Mouse (Mus musculus) forebrain, embryonic 15.5 days (tissue): ENCODE results near the gene Smim8. TPM values are rescaled to one million over a fixed set of nuclear protein-coding genes. Genes with fewer than 3 reads are reported as not detected.
A peak's percentile ranks its signal among the peaks of the same experiment; 100 is the strongest.
"Not testable (repeated sequence)": the region's sequence is repeated elsewhere in the genome, so short reads cannot be mapped to it uniquely, and the experiment has no call there.

Source experiments
- ATAC-seq: fragments of 200-750 bp; cut with Nextera tagmentation; replicated peaks from 2 replicates; pipeline ENCODE4 v1.8.0; 2017; ENCODE audit warnings: mild to moderate bottlenecking, moderate TSS enrichment, moderate library complexity
- H3K27ac ChIP-seq: fragments of 300-500 bp; sonication (generic); replicated peaks from 2 replicates; pipeline ENCODE4 v1.5.1; 2015; ENCODE audit warnings: mild to moderate bottlenecking, inconsistent platforms
- H3K27me3 ChIP-seq: fragments of 300-500 bp; sonication (generic); 2 replicates; pipeline ENCODE4 v1.6.1; 2015; ENCODE audit warnings: inconsistent platforms
- H3K36me3 ChIP-seq: fragments of 300-500 bp; sonication (generic); 2 replicates; pipeline ENCODE4 v1.6.1; 2015; ENCODE audit warnings: mild to moderate bottlenecking, inconsistent platforms
- H3K4me1 ChIP-seq: fragments of 300-500 bp; sonication (generic); 2 replicates; pipeline ENCODE4 v1.6.1; 2015; ENCODE audit warnings: inconsistent platforms
- H3K4me2 ChIP-seq: fragments of 300-500 bp; sonication (generic); replicated peaks from 2 replicates; pipeline ENCODE4 v1.6.1; 2015; ENCODE audit warnings: mild to moderate bottlenecking, inconsistent platforms
- H3K4me3 ChIP-seq: fragments of 300-500 bp; sonication (generic); 2 replicates; pipeline ENCODE4 v1.5.1; 2015; ENCODE audit warnings: mild to moderate bottlenecking, inconsistent platforms
- H3K9ac ChIP-seq: fragments of 300-500 bp; sonication (generic); replicated peaks from 2 replicates; pipeline ENCODE4 v1.6.1; 2015; ENCODE audit warnings: mild to moderate bottlenecking, inconsistent platforms
- H3K9me3 ChIP-seq: fragments of 300-500 bp; sonication (generic); 2 replicates; pipeline ENCODE4 v1.6.1; 2016; ENCODE audit warnings: inconsistent platforms
- WGBS: fragments of 180-500 bp; shearing (Covaris S2); methylation state at CpG from one replicate; pipeline ENCODE4 v1.1.7; 2015; ENCODE audit warnings: mixed read lengths; 5-methylcytosine and 5-hydroxymethylcytosine counted together
- polyA plus RNA-seq: library from polyadenylated mRNA; unstranded; fragments of >200 nt; fragmentation: Nextera tagmentation; extraction: Ambion mirVana; gene quantifications from 2 replicates; pipeline ENCODE4 v1.2.1, GENCODE M21; 2015

Smim8 gene
- polyA plus RNA-seq, 1 experiment from 2014 or later, result 48.5 TPM

DNA sequence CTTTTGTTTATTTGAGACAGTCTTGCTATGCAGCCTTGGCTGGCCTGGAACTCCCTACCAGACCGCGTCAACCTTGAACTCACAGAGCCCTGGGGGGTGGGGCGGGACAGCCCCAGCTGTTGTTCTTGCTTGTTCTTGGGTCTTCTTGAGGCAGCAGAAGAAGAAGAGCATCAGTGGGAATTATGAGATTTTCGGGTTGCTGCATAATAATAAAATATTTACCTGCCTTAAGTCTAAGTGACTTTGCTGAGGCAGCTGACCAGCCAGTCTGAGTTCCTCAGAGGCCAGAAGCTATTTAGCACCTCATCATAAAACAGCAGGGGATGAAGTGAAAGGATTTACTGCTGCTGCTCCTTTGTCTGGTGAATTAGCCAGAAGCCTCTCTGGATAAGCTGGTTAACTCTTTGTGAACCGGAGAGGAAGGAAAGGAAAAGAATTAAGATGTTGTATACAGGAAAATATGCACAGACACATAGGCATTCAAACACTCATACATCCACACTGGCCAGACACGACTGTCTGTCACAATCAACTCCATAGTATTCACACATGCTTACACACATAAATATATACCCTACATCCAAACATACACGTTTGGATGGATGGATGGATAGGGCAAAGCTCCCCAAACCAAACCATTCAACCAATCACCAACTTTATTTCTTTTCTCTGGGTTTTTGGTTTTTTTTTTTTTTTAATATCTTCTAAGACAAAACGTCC is 6.4 kb downstream of the Smim8 start:
- Histone ChIP-seq H3K27ac (no peak overlapping the region), H3K4me3 (no peak overlapping the region), H3K9me3 (no peaks in the 10 kb centered on the region), H3K36me3 (peaks cover 10% of the 10 kb centered on the region), H3K4me1 (0 out of 2 replicates have a peak, but pooled peaks cover 6% of the 10 kb centered on the region), H3K27me3 (0 out of 2 replicates have a peak, but pooled peaks cover 3% of the 10 kb centered on the region), H3K4me2 (no peak overlapping the region), H3K9ac (no peak overlapping the region)
- 11% methylated on average over 8 of the region's 8 CpGs for WGBS
- ATAC-seq, result no peak

DNA sequence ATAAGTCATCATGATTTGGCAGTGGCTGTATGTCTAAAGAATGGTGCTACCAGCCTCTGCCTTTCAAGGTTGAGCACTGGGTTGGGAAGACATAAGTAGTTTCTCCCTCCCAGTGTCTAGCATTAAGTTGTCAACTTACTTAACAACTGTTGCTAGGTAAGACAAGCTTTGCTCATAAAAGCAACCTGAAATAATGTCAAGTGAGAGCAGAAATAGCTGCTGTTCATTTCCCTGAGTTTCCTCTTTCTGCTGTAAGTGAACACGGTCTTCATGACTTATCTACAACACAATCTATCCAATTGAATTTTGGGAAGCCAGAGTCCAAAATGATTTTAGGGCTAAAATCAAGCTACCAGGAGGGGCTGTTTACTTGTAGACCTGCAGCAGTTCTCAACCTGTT is 22.1 kb downstream of the Smim8 start, which contains the start of gene Gm136:
Gene Gm136 (minus strand): TSS at position 101 of the 400 bp plus-strand sequence.
- no peak within 1 kb of the TSS for H3K4me2 ChIP-seq
- H3K4me3 ChIP-seq, result no peak within 1 kb of the TSS
- no peak within 1 kb of the TSS for H3K27ac ChIP-seq
- ATAC-seq, result no peak
- H3K9ac ChIP-seq, result no peak within 1 kb of the TSS
- H3K36me3 ChIP-seq, result no peaks in the 10 kb centered on the region
- H3K4me1 ChIP-seq, result no peaks in the 10 kb centered on the region
- H3K27me3 ChIP-seq, result no peaks in the 10 kb centered on the region
- WGBS, result 86% methylated on average over 1 of the region's 1 CpGs
- no peaks in the 10 kb centered on the region for H3K9me3 ChIP-seq

GRCm38 (mm10) chr4:34749236-34749635 is 29.0 kb downstream of the Smim8 start:
- Histone ChIP-seq H3K4me1 (no peaks in the 10 kb centered on the region), H3K9me3 (no peaks in the 10 kb centered on the region), H3K4me3 (no peak overlapping the region), H3K9ac (no peak overlapping the region), H3K27me3 (no peaks in the 10 kb centered on the region), H3K27ac (no peak overlapping the region), H3K36me3 (no peaks in the 10 kb centered on the region), H3K4me2 (no peak overlapping the region)
- 59% methylated on average over 6 of the region's 6 CpGs for WGBS
- no peak for ATAC-seq

DNA sequence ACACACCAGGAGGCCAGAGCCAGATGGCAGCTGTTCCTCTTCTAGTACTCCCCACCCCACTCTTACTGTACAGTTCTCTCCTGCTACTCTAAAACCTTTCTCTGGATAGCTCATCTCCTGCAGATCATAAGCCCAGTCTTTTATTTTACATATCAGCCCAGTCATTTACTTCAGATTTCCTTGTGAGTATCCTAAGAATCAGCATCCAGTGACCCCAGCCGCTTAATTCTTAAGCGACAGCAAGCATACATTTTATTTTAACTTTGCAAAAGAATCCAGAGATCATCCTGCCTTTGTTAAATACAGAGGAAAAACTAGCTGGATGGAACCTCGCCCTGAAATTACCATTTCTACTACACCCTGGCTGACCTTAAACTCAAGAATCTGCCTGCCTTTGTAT is 43.8 kb downstream of the Smim8 start:
- Histone ChIP-seq H3K4me3 (no peak overlapping the region), H3K27me3 (no peaks in the 10 kb centered on the region), H3K36me3 (no peaks in the 10 kb centered on the region), H3K27ac (no peak overlapping the region), H3K9ac (no peak overlapping the region), H3K9me3 (no peaks in the 10 kb centered on the region), H3K4me2 (no peak overlapping the region), H3K4me1 (0 out of 2 replicates have a peak, but pooled peaks cover 7% of the 10 kb centered on the region)
- WGBS, result 86% methylated on average over 3 of the region's 3 CpGs
- ATAC-seq, result no peak

DNA sequence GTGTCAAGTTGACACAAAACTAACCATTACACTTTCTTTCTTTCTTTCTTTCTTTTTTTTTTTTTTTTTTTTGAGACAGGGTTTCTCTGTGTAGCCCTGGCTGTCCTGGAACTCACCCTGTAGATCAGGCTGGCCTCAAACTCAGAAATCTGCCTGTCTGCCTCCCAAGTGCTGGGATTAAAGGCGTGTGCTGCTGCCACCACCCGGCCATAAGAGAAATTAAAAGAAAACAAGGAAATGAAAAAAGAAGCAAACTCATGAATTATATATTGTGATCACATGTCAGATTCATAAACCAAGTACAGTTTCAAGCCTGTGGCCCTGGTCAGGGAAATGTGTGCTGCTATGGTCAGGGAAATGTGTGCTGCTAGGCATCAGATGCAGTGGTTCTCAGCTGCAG is 44.8 kb downstream of the Smim8 start:
- 27% methylated on average over 2 of the region's 2 CpGs for WGBS
- H3K27me3 ChIP-seq, H3K9ac ChIP-seq, ATAC-seq, H3K4me1 ChIP-seq, H3K36me3 ChIP-seq, H3K4me3 ChIP-seq, H3K27ac ChIP-seq, H3K4me2 ChIP-seq, H3K9me3 ChIP-seq: not testable (repeated sequence)

- H3K27me3 ChIP-seq, result no peaks in the 10 kb centered on the region
- H3K36me3 ChIP-seq, result no peaks in the 10 kb centered on the region
- H3K9ac ChIP-seq, result peak within 1 kb of the TSS; percentile 41
- H3K27ac ChIP-seq, result no peak within 1 kb of the TSS
- peak within 1 kb of the TSS; percentile 78 for H3K4me2 ChIP-seq
- H3K4me3 ChIP-seq, result peak within 1 kb of the TSS; percentile 47
- whole genome bisulfite sequencing, result under 1% methylated on average over 38 of the region's 38 CpGs
- 0 out of 2 replicates have a peak, but pooled peaks cover 7% of the 10 kb centered on the region for H3K4me1 ChIP-seq
- H3K9me3 ChIP-seq, result no peaks in the 10 kb centered on the region
- peak; percentile 96 for ATAC-seq
Observed at GRCm38 (mm10) chr4:34729851-34730341, 48.3 kb downstream of the Smim8 start, which contains the start of gene Cfap206. Gene Cfap206, minus strand, starts transcription at chr4:34730206.

DNA sequence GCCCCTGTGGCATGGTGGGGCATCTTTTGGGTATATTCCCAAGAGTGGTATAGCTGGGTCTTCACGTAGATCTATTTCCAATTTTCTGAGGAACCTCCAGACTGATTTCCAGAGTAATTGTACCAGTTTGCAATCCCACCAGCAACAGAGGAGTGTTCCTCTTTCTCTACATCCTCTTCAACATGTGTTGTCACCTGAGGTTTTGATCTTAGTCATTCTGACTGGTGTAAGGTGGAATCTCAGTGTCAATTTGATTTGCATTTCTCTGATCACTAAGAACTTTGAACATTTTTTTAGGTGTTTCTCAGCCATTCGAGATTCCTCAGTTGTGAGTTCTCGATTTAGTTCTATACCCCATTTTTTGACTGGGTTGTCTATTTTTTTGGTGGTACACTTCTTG is 52.5 kb downstream of the Smim8 start:
- ATAC-seq, H3K27ac ChIP-seq, H3K4me2 ChIP-seq, H3K4me1 ChIP-seq, H3K36me3 ChIP-seq, H3K9ac ChIP-seq, H3K27me3 ChIP-seq, H3K9me3 ChIP-seq, H3K4me3 ChIP-seq: not testable (repeated sequence)
- 88% methylated on average over 3 of the region's 3 CpGs for WGBS

DNA sequence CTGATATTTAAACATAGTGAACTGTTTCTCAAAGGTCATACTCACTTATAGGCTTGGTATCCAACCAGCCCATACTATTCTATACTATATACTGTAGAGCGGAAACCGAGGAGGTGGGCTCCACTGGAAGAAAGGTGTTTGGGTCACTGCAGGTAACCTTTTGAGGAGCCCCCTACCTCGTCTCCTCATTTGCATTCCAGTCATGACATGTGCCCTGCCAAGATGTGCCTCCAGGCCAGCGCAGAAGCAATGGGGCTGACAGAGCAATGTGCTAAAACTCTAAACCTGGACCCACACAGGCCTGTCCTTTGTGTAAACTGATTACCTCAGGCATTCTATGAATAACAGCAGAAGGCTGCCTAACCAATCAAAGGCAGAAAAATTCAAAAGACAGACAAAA is 53.9 kb downstream of the Smim8 start:
- Histone ChIP-seq H3K9me3 (no peaks in the 10 kb centered on the region), H3K27ac (no peak overlapping the region), H3K27me3 (no peaks in the 10 kb centered on the region), H3K4me2 (no peak overlapping the region), H3K9ac (no peak overlapping the region), H3K4me1 (no peaks in the 10 kb centered on the region), H3K36me3 (no peaks in the 10 kb centered on the region), H3K4me3 (no peak overlapping the region)
- no peak for ATAC-seq
- 55% methylated on average over 4 of the region's 4 CpGs for WGBS

DNA sequence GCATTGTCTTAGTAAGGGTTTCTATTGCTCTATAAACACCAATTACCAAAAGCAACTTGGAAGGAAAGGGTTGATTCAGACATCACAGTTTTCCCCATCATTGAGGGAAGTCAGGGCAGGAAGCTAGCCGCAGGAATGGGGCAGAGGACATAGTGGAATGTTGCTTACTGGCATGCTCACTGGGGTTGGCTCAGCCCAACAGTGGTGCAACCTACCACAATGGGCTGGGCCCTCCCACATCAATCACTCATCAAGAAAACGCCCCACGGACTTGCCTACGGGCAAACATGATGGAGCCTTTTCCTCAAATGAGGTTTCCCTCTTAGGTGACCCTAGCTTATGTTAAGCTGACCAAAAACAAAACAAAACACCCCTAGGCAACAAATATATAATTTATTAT is 55.0 kb downstream of the Smim8 start:
- WGBS, result 77% methylated on average over 4 of the region's 4 CpGs
- H3K9me3 ChIP-seq, result no peaks in the 10 kb centered on the region
- H3K4me2 ChIP-seq, result no peak overlapping the region
- no peak overlapping the region for H3K9ac ChIP-seq
- no peak overlapping the region for H3K27ac ChIP-seq
- H3K4me1 ChIP-seq, result no peaks in the 10 kb centered on the region
- ATAC-seq, result no peak
- no peaks in the 10 kb centered on the region for H3K27me3 ChIP-seq
- no peak overlapping the region for H3K4me3 ChIP-seq
- no peaks in the 10 kb centered on the region for H3K36me3 ChIP-seq

GRCm38 (mm10) chr4:34720127-34720895 is 57.9 kb downstream of the Smim8 start:
- 93% methylated on average over 7 of the region's 7 CpGs for WGBS

DNA sequence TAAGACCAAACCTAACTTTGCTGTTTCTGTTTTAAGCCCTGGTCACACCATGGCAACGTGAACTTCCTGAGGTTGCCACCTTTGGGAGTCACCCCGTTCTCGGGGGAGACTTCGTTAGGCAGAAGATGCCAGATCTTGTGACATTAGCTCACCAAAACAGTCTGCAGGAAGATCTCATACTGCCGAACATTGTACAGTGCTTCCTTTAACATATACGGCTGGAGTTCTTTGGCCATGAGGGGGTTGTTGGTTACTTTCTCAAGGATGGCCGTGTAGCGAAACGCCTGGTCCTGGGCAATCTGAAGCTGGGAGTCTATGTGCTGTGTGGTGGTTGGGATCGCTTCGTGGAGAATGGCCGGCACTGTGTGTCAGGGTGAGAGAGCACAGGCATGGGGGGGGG is 58.8 kb downstream of the Smim8 start:
- Histone ChIP-seq H3K36me3 (no peaks in the 10 kb centered on the region), H3K27ac (no peak overlapping the region), H3K9me3 (no peaks in the 10 kb centered on the region), H3K4me2 (no peak overlapping the region), H3K4me1 (no peaks in the 10 kb centered on the region), H3K4me3 (no peak overlapping the region), H3K9ac (no peak overlapping the region), H3K27me3 (no peaks in the 10 kb centered on the region)
- 98% methylated on average over 12 of the region's 12 CpGs for WGBS
- ATAC-seq, result no peak

More at GRCm38 (mm10) chr4:34720127-34720895, 57.9 kb downstream of the Smim8 start:
- no peaks in the 10 kb centered on the region for H3K27me3 ChIP-seq
- no peak for ATAC-seq
- H3K36me3 ChIP-seq, result no peaks in the 10 kb centered on the region
- H3K9ac ChIP-seq, result no peak overlapping the region
- H3K27ac ChIP-seq, result no peak overlapping the region
- no peaks in the 10 kb centered on the region for H3K9me3 ChIP-seq
- no peaks in the 10 kb centered on the region for H3K4me1 ChIP-seq
- no peak overlapping the region for H3K4me3 ChIP-seq
- H3K4me2 ChIP-seq, result no peak overlapping the region
